Mouse (Mus musculus): ENCODE measurements at regions not wholly inside any gene's neighbourhood (a gene's known extent, or its start where the extent isn't known, plus 50 kb on each side); places are given as distances from the start of the nearest gene placed in this dataset.

GRCm38 (mm10) chr13:116474611-116475010 is 165.1 kb upstream of the Isl1 start:
- H3K4me2 ChIP-seq (ENCODE audit: low read depth, low read length): no peak overlapping the region
- H3K27me3 ChIP-seq (ENCODE audit: control insufficient read depth, insufficient read depth, low read depth, low read length): no peaks in the 10 kb centered on the region
- no peaks in the 10 kb centered on the region for H3K4me1 ChIP-seq (ENCODE audit: control insufficient read depth, low read depth, low read length)
- no peak overlapping the region for H3K4me3 ChIP-seq (ENCODE audit: low read depth, low read length)
- no peak overlapping the region for H3K9ac ChIP-seq (ENCODE audit: low read depth, low read length)
- no peak for ATAC-seq (ENCODE audit: low read depth)
- no peaks in the 10 kb centered on the region for H3K9me3 ChIP-seq (replicated peaks; ENCODE audit: control insufficient read depth, low read length)
- H3K36me3 ChIP-seq (ENCODE audit: control insufficient read depth, insufficient read depth): no peaks in the 10 kb centered on the region
- H3K27ac ChIP-seq (ENCODE audit: low read length): no peak overlapping the region
- WGBS (ENCODE audit: insufficient replicate concordance): 68% methylated on average over 8 of the region's 8 CpGs

- Histone ChIP-seq H3K27me3 (ENCODE audit: control insufficient read depth, insufficient read depth, low read depth, low read length) (no peaks in the 10 kb centered on the region), H3K4me1 (ENCODE audit: control insufficient read depth, low read depth, low read length) (no peaks in the 10 kb centered on the region), H3K27ac (ENCODE audit: low read length) (no peak overlapping the region), H3K4me3 (ENCODE audit: low read depth, low read length) (no peak overlapping the region), H3K36me3 (ENCODE audit: control insufficient read depth, insufficient read depth) (no peaks in the 10 kb centered on the region), H3K9me3 (replicated peaks; ENCODE audit: control insufficient read depth, low read length) (no peaks in the 10 kb centered on the region), H3K4me2 (ENCODE audit: low read depth, low read length) (no peak overlapping the region), H3K9ac (ENCODE audit: low read depth, low read length) (no peak overlapping the region)
- no peak for ATAC-seq (ENCODE audit: low read depth)
- WGBS (ENCODE audit: insufficient replicate concordance): 56% methylated on average over 6 of the region's 6 CpGs
Observed at GRCm38 (mm10) chr13:116461757-116462156, 152.3 kb upstream of the Isl1 start.

- no peaks in the 10 kb centered on the region for H3K36me3 ChIP-seq (ENCODE audit: control insufficient read depth, insufficient read depth)
- no peaks in the 10 kb centered on the region for H3K9me3 ChIP-seq (replicated peaks; ENCODE audit: control insufficient read depth, low read length)
- H3K4me2 ChIP-seq (ENCODE audit: low read depth, low read length): no peak overlapping the region
- H3K4me3 ChIP-seq (ENCODE audit: low read depth, low read length): no peak overlapping the region
- no peak overlapping the region for H3K9ac ChIP-seq (ENCODE audit: low read depth, low read length)
- no peaks in the 10 kb centered on the region for H3K27me3 ChIP-seq (ENCODE audit: control insufficient read depth, insufficient read depth, low read depth, low read length)
- peak; percentile 62; the same call in 1 of the 2 replicates for ATAC-seq (ENCODE audit: low read depth)
- H3K27ac ChIP-seq (ENCODE audit: low read length): no peak overlapping the region
- no peaks in the 10 kb centered on the region for H3K4me1 ChIP-seq (ENCODE audit: control insufficient read depth, low read depth, low read length)
- 25% methylated on average over 15 of the region's 15 CpGs for WGBS (ENCODE audit: insufficient replicate concordance)
Observed at GRCm38 (mm10) chr13:116443165-116443955, 133.9 kb upstream of the Isl1 start.

GRCm38 (mm10) chr13:116417768-116418167 is 108.3 kb upstream of the Isl1 start:
- H3K4me3 ChIP-seq (ENCODE audit: low read depth, low read length): no peak overlapping the region
- H3K9ac ChIP-seq (ENCODE audit: low read depth, low read length): no peak overlapping the region
- H3K36me3 ChIP-seq (ENCODE audit: control insufficient read depth, insufficient read depth): no peaks in the 10 kb centered on the region
- H3K4me1 ChIP-seq (ENCODE audit: control insufficient read depth, low read depth, low read length): no peaks in the 10 kb centered on the region
- no peaks in the 10 kb centered on the region for H3K27me3 ChIP-seq (ENCODE audit: control insufficient read depth, insufficient read depth, low read depth, low read length)
- H3K4me2 ChIP-seq (ENCODE audit: low read depth, low read length): no peak overlapping the region
- H3K9me3 ChIP-seq (replicated peaks; ENCODE audit: control insufficient read depth, low read length): no peaks in the 10 kb centered on the region
- no peak for ATAC-seq (ENCODE audit: low read depth)
- 55% methylated on average over 3 of the region's 3 CpGs for WGBS (ENCODE audit: insufficient replicate concordance)
- H3K27ac ChIP-seq (ENCODE audit: low read length): no peak overlapping the region

- Histone ChIP-seq H3K27me3 (ENCODE audit: control insufficient read depth, insufficient read depth, low read depth, low read length) (no peaks in the 10 kb centered on the region), H3K27ac (ENCODE audit: low read length) (no peak overlapping the region), H3K36me3 (ENCODE audit: control insufficient read depth, insufficient read depth) (no peaks in the 10 kb centered on the region), H3K4me3 (ENCODE audit: low read depth, low read length) (no peak overlapping the region), H3K9me3 (replicated peaks; ENCODE audit: control insufficient read depth, low read length) (no peaks in the 10 kb centered on the region), H3K9ac (ENCODE audit: low read depth, low read length) (no peak overlapping the region), H3K4me2 (ENCODE audit: low read depth, low read length) (no peak overlapping the region), H3K4me1 (ENCODE audit: control insufficient read depth, low read depth, low read length) (no peaks in the 10 kb centered on the region)
- 43% methylated on average over 7 of the region's 7 CpGs for WGBS (ENCODE audit: insufficient replicate concordance)
- ATAC-seq (ENCODE audit: low read depth): no peak
Observed at GRCm38 (mm10) chr13:116414473-116414872, 105.0 kb upstream of the Isl1 start.

- Histone ChIP-seq H3K4me3 (ENCODE audit: low read depth, low read length) (no peak overlapping the region), H3K27me3 (ENCODE audit: control insufficient read depth, insufficient read depth, low read depth, low read length) (no peaks in the 10 kb centered on the region), H3K27ac (ENCODE audit: low read length) (no peak overlapping the region), H3K9ac (ENCODE audit: low read depth, low read length) (no peak overlapping the region), H3K4me2 (ENCODE audit: low read depth, low read length) (no peak overlapping the region), H3K9me3 (replicated peaks; ENCODE audit: control insufficient read depth, low read length) (no peaks in the 10 kb centered on the region), H3K36me3 (ENCODE audit: control insufficient read depth, insufficient read depth) (no peaks in the 10 kb centered on the region), H3K4me1 (ENCODE audit: control insufficient read depth, low read depth, low read length) (no peaks in the 10 kb centered on the region)
- ATAC-seq (ENCODE audit: low read depth): no peak
- WGBS (ENCODE audit: insufficient replicate concordance): 52% methylated on average over 5 of the region's 5 CpGs
Observed at GRCm38 (mm10) chr13:116410682-116411081, 101.2 kb upstream of the Isl1 start.
